Mouse (Mus musculus) G1E-ER4 (cell line): ENCODE results near the gene Lamp1. TPM values are rescaled to one million over a fixed set of nuclear protein-coding genes. Genes with fewer than 3 reads are reported as not detected.

Source experiments
- GATA1 ChIP-seq: IDR thresholded peaks from one replicate; pipeline ENCODE4 v1.8.0; 2012; ENCODE audit warnings: low read length, inconsistent platforms
- polyA plus RNA-seq: library from polyadenylated mRNA; stranded (reverse); fragments of >175 nt; gene quantifications from 2 replicates; pipeline ENCODE4 v1.2.3, GENCODE M21; 2012

Lamp1 gene
- polyA plus RNA-seq, 1 experiment = 153 TPM

- TF ChIP-seq GATA1 = no peak
These were observed 2.4 kb upstream of the Lamp1 start for GRCm38 (mm10) chr8:13156327-13157097.

DNA sequence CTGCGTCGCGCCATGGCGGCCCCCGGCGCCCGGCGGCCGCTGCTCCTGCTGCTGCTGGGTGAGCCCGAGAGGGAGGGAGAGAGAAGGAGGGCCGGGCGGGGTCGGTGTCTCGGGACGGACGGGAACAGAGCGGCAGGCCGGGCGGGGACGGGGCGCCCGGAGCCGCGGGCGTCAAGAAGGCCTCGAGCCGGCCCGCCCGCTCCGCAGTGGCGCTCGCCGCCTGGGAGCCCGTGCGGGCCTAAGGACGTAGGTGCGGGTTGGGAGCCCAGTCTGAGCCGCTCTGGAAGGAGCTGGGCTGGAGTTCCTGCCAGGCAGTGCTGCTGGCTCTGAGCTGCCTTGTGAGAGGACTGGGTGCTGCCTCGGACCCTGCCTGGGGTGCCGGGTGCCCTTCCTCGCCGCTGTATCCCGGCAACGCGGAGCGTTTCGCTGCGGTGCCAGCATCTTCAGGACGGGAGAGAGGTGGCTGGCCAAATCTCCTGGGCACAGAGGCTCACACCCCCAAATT is 468 bp downstream of the Lamp1 start:
- no peak for TF ChIP-seq GATA1

- no peak for TF ChIP-seq GATA1
These were observed 1.7 kb downstream of the Lamp1 start for GRCm38 (mm10) chr8:13160691-13161090.

DNA sequence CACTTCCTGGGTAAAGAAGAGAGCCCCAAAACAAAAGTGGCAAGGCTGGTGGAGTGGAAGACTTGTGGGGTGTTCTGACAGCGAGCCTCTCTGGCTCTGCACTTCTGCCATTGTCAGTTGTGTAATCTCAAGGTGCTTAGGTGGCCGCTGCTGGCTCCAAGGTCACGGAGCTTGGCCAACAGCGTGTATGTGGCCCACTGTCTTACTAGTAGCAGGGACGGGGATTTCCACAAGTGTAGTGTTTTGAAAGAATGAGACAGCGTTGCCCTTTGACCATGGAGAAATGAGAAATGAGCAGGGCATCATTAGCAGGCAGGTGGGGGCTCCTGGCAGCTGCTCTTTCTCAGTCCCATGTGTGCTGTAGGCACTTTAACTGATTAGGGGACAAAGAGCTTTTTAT is 3.1 kb downstream of the Lamp1 start:
- TF ChIP-seq GATA1 = no peak

DNA sequence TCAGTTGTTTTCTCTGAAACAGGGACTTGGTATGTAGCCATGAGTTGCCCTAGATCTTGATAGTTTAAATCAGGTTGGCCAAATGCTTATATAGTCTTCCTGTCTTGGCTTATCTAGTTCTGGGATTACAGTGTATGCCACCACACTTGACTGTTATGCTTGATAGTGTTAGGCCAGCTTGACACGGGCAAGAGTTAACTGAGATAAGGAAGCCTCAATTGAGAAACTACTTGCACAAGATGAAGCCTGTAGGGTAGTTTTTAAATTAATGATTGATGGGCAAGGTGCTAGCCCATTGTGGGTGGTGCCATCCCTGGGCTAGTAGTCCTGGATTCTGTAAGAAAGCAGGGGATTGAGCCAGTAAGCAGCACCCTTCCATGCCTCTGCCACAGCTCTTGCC is 4.6 kb downstream of the Lamp1 start:
- TF ChIP-seq GATA1 = peak; percentile 95

- TF ChIP-seq GATA1 = no peak
These were observed 5.4 kb downstream of the Lamp1 start for GRCm38 (mm10) chr8:13164361-13164760.

GRCm38 (mm10) chr8:13170510-13170909 is 11.5 kb downstream of the Lamp1 start:
- TF ChIP-seq GATA1 = no peak

DNA sequence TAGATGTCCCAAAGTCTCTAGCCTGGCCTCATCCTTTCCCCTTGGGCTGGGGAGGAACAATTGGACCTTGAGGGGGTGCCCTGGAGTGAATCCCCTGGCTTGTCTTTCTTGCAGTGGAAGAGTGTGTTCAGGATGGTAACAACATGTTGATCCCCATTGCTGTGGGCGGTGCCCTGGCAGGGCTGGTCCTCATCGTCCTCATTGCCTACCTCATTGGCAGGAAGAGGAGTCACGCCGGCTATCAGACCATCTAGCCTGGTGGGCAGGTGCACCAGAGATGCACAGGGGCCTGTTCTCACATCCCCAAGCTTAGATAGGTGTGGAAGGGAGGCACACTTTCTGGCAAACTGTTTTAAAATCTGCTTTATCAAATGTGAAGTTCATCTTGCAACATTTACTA is 15.3 kb downstream of the Lamp1 start:
- TF ChIP-seq GATA1 = no peak

DNA sequence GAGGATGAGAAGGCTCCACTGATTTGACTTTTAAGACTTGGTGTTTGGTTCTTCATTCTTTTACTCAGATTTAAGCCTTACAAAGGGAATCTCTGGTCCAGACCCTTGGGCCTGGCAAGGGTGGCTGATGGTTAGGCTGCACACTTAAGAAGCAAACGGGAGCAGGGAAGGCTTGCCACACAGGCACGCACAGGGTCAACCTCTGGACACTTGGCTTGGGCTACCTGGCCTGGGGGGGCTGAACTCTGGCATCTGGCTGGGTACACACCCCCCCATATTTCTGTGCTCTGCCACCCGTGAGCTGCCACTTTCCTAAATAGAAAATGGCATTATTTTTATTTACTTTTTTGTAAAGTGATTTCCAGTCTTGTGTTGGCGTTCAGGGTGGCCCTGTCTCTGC is 15.8 kb downstream of the Lamp1 start:
- TF ChIP-seq GATA1 = no peak

DNA sequence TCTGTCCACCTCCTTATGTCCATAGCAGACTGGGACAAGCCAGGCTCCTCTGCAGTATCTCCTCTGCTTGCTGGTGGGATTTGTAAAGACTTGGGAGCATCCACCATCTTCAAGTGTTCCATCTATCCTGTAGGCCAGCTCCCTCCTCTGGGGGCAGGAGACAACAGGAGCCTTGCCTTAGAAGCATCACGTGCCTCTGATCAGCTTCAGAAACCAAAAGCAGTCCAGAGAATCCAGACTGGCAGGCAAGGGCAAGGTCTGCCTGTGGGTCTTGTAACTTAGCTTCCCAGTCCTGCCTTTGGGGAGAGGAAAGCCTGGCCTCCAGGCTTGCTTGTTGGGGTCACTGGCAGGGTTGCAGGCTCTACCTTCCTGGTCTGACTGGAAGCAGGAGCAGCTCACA is 16.7 kb downstream of the Lamp1 start:
- no peak for TF ChIP-seq GATA1

GRCm38 (mm10) chr8:13177173-13177852 is 18.4 kb downstream of the Lamp1 start:
- TF ChIP-seq GATA1 = no peak

GRCm38 (mm10) chr8:13178137-13178536 is 19.2 kb downstream of the Lamp1 start:
- no peak for TF ChIP-seq GATA1

GRCm38 (mm10) chr8:13179482-13179881 is 20.5 kb downstream of the Lamp1 start:
- no peak for TF ChIP-seq GATA1

DNA sequence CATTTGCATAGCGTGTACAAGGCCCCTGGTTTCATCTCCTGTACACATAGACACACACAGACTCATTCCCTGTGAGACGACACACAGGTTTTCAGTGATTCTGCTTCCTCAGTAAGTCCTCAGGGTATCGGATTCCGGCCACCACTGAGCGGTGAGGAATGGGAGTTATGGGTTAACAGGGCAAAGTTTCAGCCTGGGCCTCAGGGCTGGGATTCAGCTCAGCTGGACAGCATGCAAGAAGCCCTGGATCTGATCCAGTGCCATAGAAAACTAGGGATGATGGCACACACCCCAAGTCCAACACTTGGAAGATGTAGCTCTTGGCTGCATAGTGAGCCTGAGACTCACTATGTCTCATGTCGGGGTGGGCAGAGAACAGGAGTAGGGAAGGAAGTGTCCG is 21.0 kb downstream of the Lamp1 start:
- no peak for TF ChIP-seq GATA1

- TF ChIP-seq GATA1 = no peak
These were observed 21.4 kb downstream of the Lamp1 start for GRCm38 (mm10) chr8:13180408-13180807.

DNA sequence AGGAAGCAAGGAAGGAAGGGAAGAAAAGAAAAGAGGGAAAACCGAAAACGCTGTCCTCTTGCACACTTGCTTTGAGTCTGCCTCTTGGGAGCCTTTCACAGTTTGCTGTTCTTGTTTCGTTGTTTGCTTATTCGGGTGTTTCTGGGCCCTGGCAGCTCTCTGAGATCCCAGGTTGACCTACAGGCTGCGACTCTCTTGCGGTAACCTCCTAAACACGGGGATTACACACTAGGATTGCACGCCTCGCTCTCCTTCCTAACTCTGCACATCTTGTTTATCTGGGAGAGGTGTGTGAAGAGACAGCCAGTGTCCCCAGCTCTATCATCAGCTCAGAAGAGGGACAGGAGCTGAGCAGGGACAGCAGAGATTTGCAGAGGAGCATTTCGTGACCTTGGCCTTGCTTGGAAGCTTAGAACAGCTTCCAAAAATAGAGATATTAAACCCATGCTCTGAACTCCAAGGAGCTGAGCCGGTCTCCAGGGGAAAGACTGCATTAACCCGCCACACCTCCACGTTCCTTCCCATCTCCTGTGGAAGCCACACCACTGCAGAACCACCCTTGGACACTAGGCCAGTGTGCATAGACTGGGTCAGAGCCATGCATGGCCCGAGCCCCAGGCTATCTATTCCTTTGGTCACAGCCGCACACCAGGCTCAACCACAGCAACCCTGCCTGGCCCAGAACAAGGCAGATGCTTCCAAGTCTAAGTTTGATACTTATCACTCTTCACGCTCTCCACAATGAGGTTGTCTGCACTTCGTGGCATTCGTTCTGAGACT is 22.1 kb downstream of the Lamp1 start:
- no peak for TF ChIP-seq GATA1

GRCm38 (mm10) chr8:13181691-13181976 is 22.7 kb downstream of the Lamp1 start:
- TF ChIP-seq GATA1 = peak; percentile 41
